In the genomic region with DNA sequence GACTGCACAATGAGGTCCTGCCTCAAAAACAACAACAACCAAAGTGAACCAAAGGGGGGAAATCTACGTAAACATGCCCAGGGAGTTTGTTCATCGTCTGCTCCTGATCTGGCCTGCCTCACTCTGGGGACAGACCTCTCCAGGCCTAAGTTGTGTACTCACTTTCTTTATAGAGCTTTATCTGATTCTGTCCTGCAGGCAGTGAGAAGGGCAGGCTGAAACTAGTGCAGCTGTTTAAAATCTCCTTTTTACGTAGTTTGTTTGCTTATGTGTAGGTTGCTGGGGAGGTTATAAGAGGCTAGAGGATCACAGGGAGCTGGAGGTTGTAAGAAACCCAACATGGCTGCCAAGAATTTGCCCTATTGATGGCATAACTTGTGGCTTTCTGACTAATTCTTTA, we compare ENCODE assay signal across 14 mouse cellular contexts. TPM values are rescaled to one million over a fixed set of nuclear protein-coding genes. Genes with fewer than 3 reads are reported as not detected.
DNase-seq lines count a peak whose midpoint lies in the region; ATAC-seq and TF ChIP-seq lines count a peak whose summit lies in the region.
"Had no signal": no experiment of that assay in that cellular context is flagged by ENCODE, and none has a peak within 500 bp of the region (broad histone marks: within the 10 kb centered on the region; RNA-seq: fewer than 3 reads in every experiment).

No protein-coding gene starts in this region.

- TF ChIP-seq CTCF in stomach, postnatal 0 days (IDR thresholded peaks at IDR 0.05; ENCODE audit: low read depth), result no peak

- peaks cover 16 to 46% of the 10 kb centered on the region in 2 experiments for H3K4me1 ChIP-seq in heart, embryonic 14.5 days (ENCODE audit: control insufficient read depth in 2 of 2, insufficient read depth in 2 of 2, low read length in 2 of 2)
- peaks cover 19% of the 10 kb centered on the region for H3K4me1 ChIP-seq in midbrain, embryonic 10.5 days
- peaks cover 16% of the 10 kb centered on the region for H3K4me1 ChIP-seq in midbrain, embryonic 15.5 days
- H3K4me1 ChIP-seq in stomach, postnatal 0 days (replicated peaks; ENCODE audit: control insufficient read depth, insufficient read depth), result 0 out of 2 replicates have a peak, but pooled peaks cover 2% of the 10 kb centered on the region

- 0 out of 2 replicates have a peak, but pooled peaks cover 3% of the 10 kb centered on the region for H3K36me3 ChIP-seq in heart, embryonic 14.5 days (ENCODE audit: control insufficient read depth, insufficient read depth, low read length)
- H3K36me3 ChIP-seq in midbrain, embryonic 10.5 days, result 0 out of 2 replicates have a peak, but pooled peaks cover 5% of the 10 kb centered on the region
- no peaks in the 10 kb centered on the region for H3K36me3 ChIP-seq in midbrain, embryonic 15.5 days (replicated peaks)
- H3K36me3 ChIP-seq in stomach, postnatal 0 days (ENCODE audit: control insufficient read depth, insufficient read depth, low read length), result no peaks in the 10 kb centered on the region

- no peak overlapping the region for H3K4me3 ChIP-seq in heart, embryonic 14.5 days (ENCODE audit: control insufficient read depth in 1 of 2, insufficient read depth in 1 of 2, low read depth in 1 of 2, low read length in 2 of 2)
- no peak overlapping the region for H3K4me3 ChIP-seq in midbrain, embryonic 10.5 days
- no peak overlapping the region for H3K4me3 ChIP-seq in midbrain, embryonic 15.5 days
- H3K4me3 ChIP-seq in stomach, postnatal 0 days (ENCODE audit: low read depth, low read length), result no peak overlapping the region
- H3K4me3 ChIP-seq: forebrain, embryonic 13.5 days; left cerebral cortex, adult 2 months; myocyte had no signal

- intact Hi-C loops in heart, postnatal 10 days (cut with DNase I), result loop anchor here (5.0 kb wide), 1 partner anchor 176 kb away; the partner anchor contains the start of gene Ndufc1

- WGBS in heart, embryonic 14.5 days, result 54% methylated on average over 3 of the region's 3 CpGs
- WGBS in midbrain, embryonic 10.5 days, result 80% methylated on average over 3 of the region's 3 CpGs
- WGBS in midbrain, embryonic 15.5 days, result 63% methylated on average over 3 of the region's 3 CpGs
- 34% methylated on average over 3 of the region's 3 CpGs for WGBS in stomach, postnatal 0 days

- H3K9me3 ChIP-seq in heart, embryonic 14.5 days (ENCODE audit: control insufficient read depth, low read length), result no peaks in the 10 kb centered on the region
- H3K9me3 ChIP-seq in midbrain, embryonic 10.5 days (replicated peaks), result no peaks in the 10 kb centered on the region
- no peaks in the 10 kb centered on the region for H3K9me3 ChIP-seq in midbrain, embryonic 15.5 days
- no peaks in the 10 kb centered on the region for H3K9me3 ChIP-seq in stomach, postnatal 0 days (ENCODE audit: control insufficient read depth, low read length)
- H3K9me3 ChIP-seq: forebrain, embryonic 13.5 days had no signal

- ATAC-seq in heart, embryonic 14.5 days (ENCODE audit: insufficient number of reproducible peaks, insufficient read depth, low FRiP score, low read depth), result no peak
- no peak for ATAC-seq in midbrain, embryonic 15.5 days (replicated peaks)
- peak; percentile 60; the same call in 1 of the 2 replicates for ATAC-seq in stomach, postnatal 0 days (ENCODE audit: low FRiP score, low TSS enrichment)
- ATAC-seq: forebrain, embryonic 13.5 days had no signal

- no peak overlapping the region for H3K4me2 ChIP-seq in heart, embryonic 14.5 days (ENCODE audit: low read length)
- H3K4me2 ChIP-seq in midbrain, embryonic 15.5 days, result no peak overlapping the region
- H3K4me2 ChIP-seq in stomach, postnatal 0 days (replicated peaks; ENCODE audit: low read depth), result no peak overlapping the region
- H3K4me2 ChIP-seq: forebrain, embryonic 13.5 days had no signal

- H3K27me3 ChIP-seq in heart, embryonic 14.5 days (ENCODE audit: control insufficient read depth, insufficient read depth, low read length), result no peaks in the 10 kb centered on the region
- H3K27me3 ChIP-seq in midbrain, embryonic 10.5 days (ENCODE audit: low read depth, poor library complexity, severe bottlenecking), result no peaks in the 10 kb centered on the region
- no peaks in the 10 kb centered on the region for H3K27me3 ChIP-seq in midbrain, embryonic 15.5 days (replicated peaks)
- H3K27me3 ChIP-seq in stomach, postnatal 0 days (ENCODE audit: control insufficient read depth, insufficient read depth, low read length), result no peaks in the 10 kb centered on the region
- H3K27me3 ChIP-seq: CH12.LX; forebrain, embryonic 13.5 days had no signal

- H3K9ac ChIP-seq in heart, embryonic 14.5 days (ENCODE audit: low read length), result no peak overlapping the region
- no peak overlapping the region for H3K9ac ChIP-seq in midbrain, embryonic 15.5 days
- no peak overlapping the region for H3K9ac ChIP-seq in stomach, postnatal 0 days (ENCODE audit: low read length)
- H3K9ac ChIP-seq: forebrain, embryonic 13.5 days had no signal

- DNase-seq in heart, postnatal 10 days, result no peak
- peak; percentile 10 for DNase-seq in midbrain, embryonic 10.5 days (ENCODE audit: low spot score)
- peak; percentile 54 for DNase-seq in liver
- peak; percentile 55 for DNase-seq in stomach, postnatal 0 days (ENCODE audit: low spot score)
- no peak for DNase-seq in gastrocnemius, postnatal 25 days
- no peak for DNase-seq in layer of hippocampus, postnatal 10 days (ENCODE audit: low spot score in 2 of 2)
- DNase-seq: cerebellum, postnatal 25 days; kidney, adult 18-20 months had no signal

- peak overlapping the region; percentile 19; a peak in 1 of 4 replicates for H3K27ac ChIP-seq in heart, embryonic 14.5 days (replicated peaks in 1 of 2; ENCODE audit: control insufficient read depth in 1 of 2, insufficient read depth in 1 of 2, low read depth in 2 of 2, low read length in 2 of 2)
- no peak overlapping the region for H3K27ac ChIP-seq in midbrain, embryonic 10.5 days (replicated peaks)
- no peak overlapping the region for H3K27ac ChIP-seq in midbrain, embryonic 15.5 days
- H3K27ac ChIP-seq in stomach, postnatal 0 days (replicated peaks), result peak overlapping the region; percentile 67
- H3K27ac ChIP-seq: forebrain, embryonic 13.5 days; left cerebral cortex, adult 2 months had no signal

- TF ChIP-seq EP300 in stomach, postnatal 0 days (optimal IDR thresholded peaks at IDR 0.05), result no peak

RNA-seq across cellular contexts. Expression of gene Noct, which starts 7.3 kb away (rescaled TPM):
- polyA plus RNA-seq in heart, embryonic 14.5 days (2014; fragmentation: Nextera tagmentation; extraction: Ambion mirVana), result 11.0 and 12.0 TPM in 2 replicates
- 10 to 100 TPM; 28.9 to 75.4 TPM for total RNA-seq in heart, postnatal 10 days (2021)
- 9.3 and 9.8 TPM in 2 replicates for polyA plus RNA-seq in midbrain, embryonic 10.5 days (2016; fragmentation: Nextera tagmentation; extraction: Ambion mirVana)
- polyA plus RNA-seq in midbrain, embryonic 15.5 days (2015; fragmentation: Nextera tagmentation; extraction: Ambion mirVana), result 30.9 and 31.7 TPM in 2 replicates
- 7.5 and 9.2 TPM in 2 replicates for polyA plus RNA-seq in stomach, postnatal 0 days (2015; fragmentation: Nextera tagmentation; extraction: Ambion mirVana)
- 10 to 100 TPM; 23.0 to 29.3 TPM for total RNA-seq in gastrocnemius, postnatal 25 days (2021)
- 10 to 100 TPM; 52.4 to 53.9 TPM for total RNA-seq in layer of hippocampus, postnatal 10 days (2021)

Comparison
In these comparisons a context has a peak if more than half of its experiments do, and no peak if none do; other contexts are left out.
1. H3K27ac ChIP-seq: peak in heart, embryonic 14.5 days (2 of 2) and stomach, postnatal 0 days (single experiment); none in midbrain, embryonic 10.5 days (single experiment) and midbrain, embryonic 15.5 days (single experiment).
2. DNase-seq: peak in midbrain, embryonic 10.5 days (single experiment), liver (single experiment) and stomach, postnatal 0 days (single experiment); none in heart, postnatal 10 days (0 of 2), gastrocnemius, postnatal 25 days (single experiment) and layer of hippocampus, postnatal 10 days (0 of 2).